Mouse (Mus musculus): Measurements from ENCODE around the gene Mup4.

DNA sequence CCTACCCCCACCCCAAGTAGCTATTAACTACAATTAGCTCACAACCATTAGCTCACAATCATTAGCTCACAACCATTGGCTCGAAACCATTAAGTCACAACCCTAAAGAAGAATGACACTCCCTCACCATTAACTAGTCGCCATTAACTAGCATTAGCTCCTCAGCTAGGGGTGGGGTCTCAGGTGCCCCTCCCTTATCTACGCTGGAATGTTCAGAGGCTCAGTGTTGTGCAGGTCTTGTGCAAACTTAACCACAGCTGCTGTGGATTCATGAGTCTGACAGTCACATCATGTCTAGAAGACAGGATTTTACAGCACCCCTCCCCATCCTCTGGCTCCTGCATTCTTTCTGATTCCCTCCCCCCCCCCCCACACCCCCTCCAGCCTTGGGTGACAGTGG, 32.8 kb downstream of the Mup4 start:
- TF ChIP-seq CTCF (IDR thresholded peaks at IDR 0.05; ENCODE audit: low read depth) = no peak
- TF ChIP-seq EP300 (optimal IDR thresholded peaks at IDR 0.05) = no peak
